Mouse (Mus musculus): ENCODE measurements around the gene Akirin1.

- TF ChIP-seq CTCF (IDR thresholded peaks at IDR 0.05; ENCODE audit: borderline replicate concordance, insufficient read depth, low read depth, low read length) (no peak), POLR2A (IDR thresholded peaks at IDR 0.05; ENCODE audit: borderline replicate concordance, insufficient read depth, low read length) (no peak)
These were observed 42.5 kb upstream of the Akirin1 start for GRCm38 (mm10) chr4:123792666-123793065.
